In the genomic region with DNA sequence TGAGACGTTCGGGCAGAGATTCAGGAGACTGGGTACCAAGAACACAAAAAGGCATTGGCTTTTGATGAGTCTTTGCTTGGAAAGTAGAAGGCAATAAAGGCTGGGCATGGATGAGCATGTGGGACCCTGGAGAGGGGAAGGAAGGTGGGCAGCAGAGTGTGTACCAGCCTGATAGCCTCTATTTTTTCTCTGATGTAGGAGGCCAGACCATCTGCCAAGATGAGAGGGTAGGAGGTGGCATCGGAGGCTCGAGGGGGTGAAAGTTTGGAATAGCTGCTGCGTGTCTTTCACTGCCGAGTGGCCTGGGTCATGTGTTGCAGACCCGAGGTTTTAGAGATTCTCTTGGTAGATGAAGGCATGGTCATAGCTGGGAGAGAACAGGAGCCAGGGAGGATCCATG, we compare ENCODE assay signal across 26 mouse cellular contexts.
"Had no signal": no experiment of that assay in that cellular context is flagged by ENCODE, and none has a peak within 500 bp of the region (broad histone marks: within the 10 kb centered on the region; RNA-seq: fewer than 3 reads in every experiment).

No protein-coding gene starts in this region.

- H3K4me3 ChIP-seq: gastrocnemius, adult 2 months; heart, embryonic 10.5 days; heart, embryonic 12.5 days; hindbrain, embryonic 10.5 days; hindbrain, embryonic 12.5 days; intestine, embryonic 15.5 days; kidney, embryonic 15.5 days; limb, embryonic 13.5 days; limb, embryonic 15.5 days; liver, embryonic 12.5 days had no signal

- ATAC-seq: forebrain, embryonic 16.5 days; hindbrain, embryonic 16.5 days; inflammation-experienced regulatory T-cells, adult 6 months; intestine, embryonic 15.5 days; liver, embryonic 12.5 days had no signal

- H3K27ac ChIP-seq: gastrocnemius, adult 2 months; heart, embryonic 10.5 days; hindbrain, embryonic 10.5 days; hindbrain, embryonic 12.5 days; hindbrain, embryonic 14.5 days; intestine, embryonic 15.5 days; kidney, embryonic 15.5 days; kidney, postnatal 0 days; limb, embryonic 13.5 days; limb, embryonic 15.5 days; liver, embryonic 12.5 days; liver, embryonic 14.5 days had no signal

- DNase-seq: gastrocnemius, adult 2 months; gastrocnemius, postnatal 10 days; gastrocnemius, postnatal 25 days; heart, adult 18-20 months; heart, postnatal 10 days; heart, postnatal 4 days; kidney, adult 11 months; kidney, adult 2 months; kidney, adult 9 months; kidney, postnatal 14 days; kidney, postnatal 36 days had no signal
